Mouse (Mus musculus): ENCODE measurements at regions not wholly inside any gene's neighbourhood (a gene's known extent, or its start where the extent isn't known, plus 50 kb on each side); places are given as distances from the start of the nearest gene placed in this dataset.

- DNase-seq: peak; percentile 42
These were observed 124.7 kb upstream of the Tank start for GRCm38 (mm10) chr2:61453490-61454281.

GRCm38 (mm10) chr2:61452581-61452980 lies 125.8 kb upstream of the Tank start:
- DNase-seq: no peak

GRCm38 (mm10) chr2:61450731-61451130 lies 127.7 kb upstream of the Tank start:
- DNase-seq: no peak

- DNase-seq: no peak
These were observed 141.8 kb upstream of the Tank start for GRCm38 (mm10) chr2:61436591-61436990.

GRCm38 (mm10) chr2:61407881-61408280 lies 170.5 kb upstream of the Tank start:
- peak; percentile 38 for DNase-seq

GRCm38 (mm10) chr2:61406104-61406751 lies 172.2 kb upstream of the Tank start:
- no peak for DNase-seq

- no peak for DNase-seq
These were observed 173.1 kb upstream of the Tank start for GRCm38 (mm10) chr2:61405261-61405660.

- no peak for DNase-seq
These were observed 175.5 kb upstream of the Tank start for GRCm38 (mm10) chr2:61402588-61403487.

- DNase-seq: peak; percentile 89
These were observed 176.5 kb upstream of the Tank start for GRCm38 (mm10) chr2:61401636-61402587.

GRCm38 (mm10) chr2:61398633-61399032 lies 179.8 kb upstream of the Tank start:
- DNase-seq: no peak

- DNase-seq: no peak
These were observed 188.8 kb upstream of the Tank start for GRCm38 (mm10) chr2:61389622-61390021.

- DNase-seq: no peak
These were observed 189.2 kb upstream of the Tank start for GRCm38 (mm10) chr2:61389207-61389606.

- no peak for DNase-seq
These were observed 190.8 kb upstream of the Tank start for GRCm38 (mm10) chr2:61387561-61387960.

GRCm38 (mm10) chr2:61386966-61387365 lies 191.4 kb upstream of the Tank start:
- DNase-seq: no peak

- no peak for DNase-seq
These were observed 193.9 kb upstream of the Tank start for GRCm38 (mm10) chr2:61384467-61384866.

GRCm38 (mm10) chr2:61383744-61384295 lies 194.6 kb upstream of the Tank start:
- DNase-seq: no peak

- no peak for DNase-seq
These were observed 199.3 kb upstream of the Tank start for GRCm38 (mm10) chr2:61379076-61379475.

- DNase-seq: no peak
These were observed 200.1 kb upstream of the Tank start for GRCm38 (mm10) chr2:61378297-61378696.

GRCm38 (mm10) chr2:61377756-61378155 lies 200.6 kb upstream of the Tank start:
- DNase-seq: no peak

GRCm38 (mm10) chr2:61362606-61363005 lies 215.8 kb upstream of the Tank start:
- no peak for DNase-seq

- DNase-seq: no peak
These were observed 217.0 kb upstream of the Tank start for GRCm38 (mm10) chr2:61361394-61361793.

- peak; percentile 26 for DNase-seq
These were observed 224.3 kb upstream of the Tank start for GRCm38 (mm10) chr2:61354104-61354503.

Data from kidney, postnatal 10 days (tissue).